Mouse (Mus musculus): Measurements from ENCODE around the gene Arntl.

- no peak for TF ChIP-seq CTCF (IDR thresholded peaks at IDR 0.05; ENCODE audit: low read depth)
- TF ChIP-seq EP300 (IDR thresholded peaks at IDR 0.05; ENCODE audit: low read depth) = no peak
These were observed 72.0 kb downstream of the Arntl start for GRCm38 (mm10) chr7:113279246-113279645.

All from liver, embryonic 14.5 days (tissue).